Mouse (Mus musculus) myocyte (in vitro differentiated cells): Measurements from ENCODE around the gene Dgki.

Experiments
- CEBPB ChIP-seq: IDR thresholded peaks from 2 replicates; pipeline ENCODE4 v1.6.1; 2011; ENCODE audit warnings: mild to moderate bottlenecking, moderate library complexity; ENCODE audit not compliant: poor library complexity, insufficient read depth, severe bottlenecking
- E2F4 ChIP-seq: IDR thresholded peaks from one replicate; pipeline ENCODE4 v1.6.1; 2011; ENCODE audit warnings: mild to moderate bottlenecking, control low read depth, moderate library complexity; ENCODE audit not compliant: insufficient read depth
- MYOD1 ChIP-seq, 3 experiments: IDR thresholded peaks; one replicate each; pipeline ENCODE4 v1.6.1; 2011; ENCODE audit warnings: control low read depth in 2 of 3, low read depth in 2 of 3, mild to moderate bottlenecking in 2 of 3, moderate library complexity in 1 of 3; ENCODE audit not compliant: insufficient read length in 2 of 3, control insufficient read depth in 1 of 3
- POLR2A ChIP-seq: IDR thresholded peaks from one replicate; pipeline ENCODE4 v1.6.1; 2011; ENCODE audit warnings: low read depth, mild to moderate bottlenecking, control low read depth, moderate library complexity; ENCODE audit not compliant: insufficient read length
- POLR2AphosphoS2 ChIP-seq: IDR thresholded peaks from one replicate; pipeline ENCODE4 v1.6.1; 2011; ENCODE audit warnings: low read depth, control low read depth; ENCODE audit not compliant: insufficient read length
- REST ChIP-seq: IDR thresholded peaks from one replicate; pipeline ENCODE4 v1.6.1; 2011; ENCODE audit warnings: mild to moderate bottlenecking, control low read depth, moderate library complexity; ENCODE audit not compliant: insufficient read depth, insufficient read length
- SRF ChIP-seq: IDR thresholded peaks from one replicate; pipeline ENCODE4 v1.6.1; 2011; ENCODE audit warnings: low read depth; ENCODE audit not compliant: control insufficient read depth, insufficient read length
- TCF12 ChIP-seq: IDR thresholded peaks from one replicate; pipeline ENCODE4 v1.6.1; 2011; ENCODE audit warnings: mild to moderate bottlenecking, control low read depth; ENCODE audit not compliant: poor library complexity, insufficient read depth, severe bottlenecking
- TCF3 ChIP-seq: IDR thresholded peaks from one replicate; pipeline ENCODE4 v1.6.1; 2011; ENCODE audit warnings: low read depth, control low read depth; ENCODE audit not compliant: insufficient read length

DNA sequence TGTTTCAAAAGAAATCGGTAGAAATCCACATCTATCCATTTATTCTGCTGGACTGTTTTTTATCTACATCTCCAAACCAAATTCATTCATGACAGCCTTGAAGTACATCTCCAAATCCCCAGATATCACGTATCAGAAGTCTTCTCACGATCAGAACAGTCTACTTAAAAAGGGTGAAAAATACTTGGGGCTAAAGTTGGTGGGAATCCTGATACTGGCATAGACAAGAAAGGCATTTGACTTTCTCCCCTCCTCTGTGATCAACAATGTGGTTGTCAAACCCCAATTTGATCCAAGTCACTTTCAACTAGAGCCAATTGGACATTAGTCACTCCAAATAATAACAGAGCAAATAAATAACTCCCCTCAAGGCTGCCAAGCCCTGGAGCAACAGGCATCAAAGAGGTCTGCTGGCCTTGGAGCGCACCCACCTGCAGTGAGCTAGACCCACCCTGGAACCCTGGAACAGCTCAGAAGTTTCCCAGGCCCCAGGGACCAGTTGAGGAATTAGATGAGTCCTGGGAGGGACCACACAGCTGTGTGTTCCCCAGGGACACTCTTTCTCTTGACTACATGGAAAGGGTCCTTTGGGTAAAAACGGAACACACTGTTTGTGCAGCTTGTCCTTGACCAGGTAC, 499.6 kb downstream of the Dgki start:
- no peak for TF ChIP-seq SRF
- no peak for TF ChIP-seq POLR2AphosphoS2
- no peak for TF ChIP-seq POLR2A
- no peak for TF ChIP-seq TCF3
- TF ChIP-seq TCF12 = no peak
- TF ChIP-seq MYOD1 (IDR thresholded peaks at IDR 0.05; ENCODE audit: control insufficient read depth in 1 of 3, insufficient read length in 2 of 3, low read depth in 2 of 3) = no peak
- no peak for TF ChIP-seq E2F4
- no peak for TF ChIP-seq REST
- no peak for TF ChIP-seq CEBPB
